Mouse (Mus musculus): ENCODE measurements around the gene Mob3b. TPM values are rescaled to one million over a fixed set of nuclear protein-coding genes. Genes with fewer than 3 reads are reported as not detected.

Mob3b gene
- total and polyA plus RNA-seq, 3 experiments = 7.9 to 35.2 (median 23.7) TPM

DNA sequence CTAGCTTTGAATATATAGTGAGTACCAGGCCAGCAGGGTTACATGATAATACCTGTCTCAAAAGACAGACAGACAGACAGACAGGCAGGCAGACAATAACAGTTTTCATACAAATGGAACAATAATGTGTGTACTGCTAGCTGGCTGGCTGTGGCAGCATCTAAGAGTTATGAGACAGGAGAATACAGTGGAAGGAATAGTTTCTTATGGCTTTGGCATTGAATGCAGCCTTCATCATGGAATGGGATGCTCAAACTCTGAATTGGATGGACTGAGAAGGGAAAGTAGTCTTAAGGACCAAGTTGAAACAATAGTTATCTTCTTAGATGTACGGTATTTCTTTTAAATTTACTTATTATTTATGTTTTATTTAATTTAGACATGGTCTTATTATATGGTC, 258.0 kb downstream of the Mob3b start:
- DNase-seq = no peak

Other genes starting within 250 kb of the Mob3b start
- gene Ifnk, start 5.4 kb downstream of the Mob3b start, total RNA-seq (2021) = not detected
- gene Ifnk, start 5.4 kb downstream of the Mob3b start, polyA plus RNA-seq (2012; rRNA removed) = not detected in 2 replicates
- 10 to 100 TPM; 16.1 to 23.6 TPM for gene C9orf72, start 68.7 kb upstream of the Mob3b start, total RNA-seq (2021)
- 2.3 and 2.9 TPM in 2 replicates for gene C9orf72, start 68.7 kb upstream of the Mob3b start, polyA plus RNA-seq (2012; rRNA removed)